Mouse (Mus musculus): ENCODE data around the gene Lep. TPM values are rescaled to one million over a fixed set of nuclear protein-coding genes. Genes with fewer than 3 reads are reported as not detected.

Lep gene
- polyA plus RNA-seq, 1 experiment from 2014 or later, result not detected

DNA sequence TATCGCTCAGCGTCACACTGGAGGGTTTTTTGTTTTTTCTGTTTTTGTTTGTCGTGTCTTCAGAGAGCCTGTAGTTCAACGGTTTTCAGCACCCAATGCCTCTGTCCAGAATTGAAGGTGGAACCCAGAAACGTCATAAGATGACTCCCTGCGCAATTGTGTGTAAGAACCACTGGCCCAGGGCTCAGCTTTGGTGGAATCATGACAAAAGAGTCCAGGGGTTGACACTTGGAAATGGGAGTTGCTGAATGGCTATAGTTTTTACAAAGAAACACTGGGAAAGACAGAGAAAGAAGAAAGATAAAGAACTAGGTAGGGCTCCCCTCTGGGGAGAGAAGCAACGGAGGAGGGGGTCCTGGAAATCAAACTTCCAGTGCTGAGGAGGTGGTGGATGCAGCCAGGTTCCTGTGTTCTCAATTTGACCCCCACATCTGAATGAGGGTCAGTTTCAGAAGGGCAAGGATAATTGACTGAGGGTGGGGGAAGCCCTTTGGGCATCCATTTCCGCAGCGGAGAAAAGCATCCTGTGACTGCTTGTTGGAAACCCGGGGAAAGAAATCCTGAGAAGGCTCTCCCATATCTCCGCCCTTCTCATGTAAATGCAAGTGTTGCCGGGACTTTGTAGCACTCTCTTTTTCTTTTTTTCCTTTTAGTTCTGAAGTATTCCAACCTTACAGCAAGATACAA, 34.1 kb upstream of the Lep start:
- Histone ChIP-seq H3K4me1 (peaks cover 8% of the 10 kb centered on the region; the same call in 1 of the 2 replicates), H3K9ac (no peak overlapping the region), H3K36me3 (no peaks in the 10 kb centered on the region), H3K27ac (replicated peaks) (no peak overlapping the region), H3K4me2 (replicated peaks) (no peak overlapping the region), H3K9me3 (replicated peaks) (no peaks in the 10 kb centered on the region), H3K27me3 (peaks cover 19% of the 10 kb centered on the region), H3K4me3 (replicated peaks) (no peak overlapping the region)
- 31% methylated on average over 12 of the region's 12 CpGs for WGBS
- ATAC-seq (ENCODE audit: insufficient number of reproducible peaks, low FRiP score, low TSS enrichment, low read depth), result no peak

DNA sequence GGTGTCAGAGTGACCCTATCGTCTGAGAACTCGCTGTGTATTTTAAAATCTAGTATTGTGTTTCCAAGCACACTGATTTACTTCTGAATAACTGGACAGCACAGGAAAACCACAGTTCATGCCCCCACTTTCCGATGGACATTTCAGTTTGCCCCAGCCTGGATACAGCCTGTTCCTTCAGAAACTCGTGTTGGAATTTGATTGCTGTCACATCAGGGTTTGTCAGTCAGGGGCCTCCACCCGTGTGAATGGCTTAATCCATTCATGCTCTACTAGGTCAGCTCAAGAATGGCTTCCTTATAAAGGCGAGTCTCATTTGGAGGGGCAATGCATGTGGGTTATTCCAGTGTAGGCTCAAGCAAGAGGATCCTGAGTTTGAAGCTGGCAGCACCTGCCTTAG, 33.3 kb upstream of the Lep start:
- Histone ChIP-seq H3K9ac (no peak overlapping the region), H3K27ac (replicated peaks) (no peak overlapping the region), H3K9me3 (replicated peaks) (no peaks in the 10 kb centered on the region), H3K4me1 (peaks cover 16% of the 10 kb centered on the region), H3K36me3 (no peaks in the 10 kb centered on the region), H3K4me2 (replicated peaks) (no peak overlapping the region), H3K4me3 (replicated peaks) (no peak overlapping the region), H3K27me3 (peaks cover 18% of the 10 kb centered on the region)
- 46% methylated on average over 6 of the region's 6 CpGs for WGBS
- ATAC-seq (ENCODE audit: insufficient number of reproducible peaks, low FRiP score, low TSS enrichment, low read depth), result no peak

DNA sequence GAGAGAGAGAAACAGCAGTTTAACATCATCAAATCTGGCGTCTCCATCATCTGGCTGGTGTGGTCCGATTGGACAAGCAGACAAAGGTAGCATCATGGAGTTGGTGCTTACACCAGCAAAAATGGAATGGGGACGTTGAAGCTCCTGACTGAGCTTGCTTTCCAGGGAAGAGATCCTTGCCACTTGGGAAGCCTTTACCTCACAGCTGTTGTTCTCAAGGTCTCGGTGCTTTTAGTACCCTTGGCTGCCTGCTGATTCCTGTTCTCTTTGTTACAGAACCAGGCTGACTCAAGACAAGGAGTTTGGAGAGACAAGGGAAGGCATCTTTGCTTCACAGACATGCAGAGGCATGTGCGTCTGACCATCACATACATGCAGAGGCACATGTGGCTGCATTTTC, 31.9 kb upstream of the Lep start:
- ATAC-seq (ENCODE audit: insufficient number of reproducible peaks, low FRiP score, low TSS enrichment, low read depth), result no peak
- Histone ChIP-seq H3K4me1 (peaks cover 16% of the 10 kb centered on the region), H3K9ac (no peak overlapping the region), H3K36me3 (no peaks in the 10 kb centered on the region), H3K27me3 (peaks cover 11% of the 10 kb centered on the region; the same call in 1 of the 2 replicates), H3K9me3 (replicated peaks) (no peaks in the 10 kb centered on the region), H3K27ac (replicated peaks) (no peak overlapping the region), H3K4me2 (replicated peaks) (no peak overlapping the region), H3K4me3 (replicated peaks) (no peak overlapping the region)
- 60% methylated on average over 5 of the region's 5 CpGs for WGBS

DNA sequence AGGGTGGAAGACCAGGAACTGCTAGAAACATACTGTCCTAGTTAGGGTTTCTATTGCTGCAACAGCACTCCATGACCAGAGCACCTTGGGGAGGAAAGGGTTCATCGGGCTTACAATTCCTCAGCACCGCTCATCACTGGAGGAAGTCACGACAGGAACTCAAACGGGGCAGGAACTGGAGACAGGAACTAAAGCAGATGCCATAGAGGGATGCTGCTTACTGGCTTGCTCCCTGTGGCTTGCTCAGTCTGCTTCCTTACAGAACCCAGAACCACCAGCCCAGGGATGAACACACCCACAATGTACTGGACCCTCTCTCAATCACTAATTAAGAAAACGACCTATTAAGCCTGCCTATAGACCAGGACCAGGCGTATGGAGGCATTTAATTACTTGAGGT, 30.5 kb upstream of the Lep start:
- 63% methylated on average over 6 of the region's 6 CpGs for WGBS

DNA sequence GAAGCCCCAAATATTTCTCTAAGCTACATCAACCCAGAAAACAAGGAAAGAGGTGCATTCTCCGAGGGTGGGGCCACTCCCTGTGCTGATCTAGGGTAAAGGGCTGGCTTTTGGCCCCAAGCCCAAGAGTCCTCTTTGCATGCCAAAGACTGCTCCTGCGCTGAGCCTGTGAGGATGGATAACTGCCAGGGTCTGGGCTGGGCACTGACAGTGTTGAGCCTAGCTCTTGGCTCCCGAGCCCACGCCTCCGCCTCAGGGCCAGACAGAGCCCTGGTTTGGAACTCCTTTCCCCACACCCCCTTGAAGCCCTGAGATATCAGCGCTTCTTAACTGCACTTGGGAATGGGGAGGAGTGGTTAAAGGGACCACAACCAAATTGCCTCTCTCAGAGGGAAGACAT, 28.8 kb upstream of the Lep start:
- Histone ChIP-seq H3K27ac (replicated peaks) (no peak overlapping the region), H3K27me3 (peaks cover 3% of the 10 kb centered on the region; the same call in 1 of the 2 replicates), H3K4me2 (replicated peaks) (no peak overlapping the region), H3K4me1 (peaks cover 8% of the 10 kb centered on the region), H3K36me3 (no peaks in the 10 kb centered on the region), H3K4me3 (replicated peaks) (no peak overlapping the region), H3K9ac (no peak overlapping the region), H3K9me3 (replicated peaks) (no peaks in the 10 kb centered on the region)
- 47% methylated on average over 6 of the region's 6 CpGs for WGBS
- no peak for ATAC-seq (ENCODE audit: insufficient number of reproducible peaks, low FRiP score, low TSS enrichment, low read depth)

More for the DNA sequence above, 30.5 kb upstream of the Lep start:
- H3K36me3 ChIP-seq, result no peaks in the 10 kb centered on the region
- peaks cover 8% of the 10 kb centered on the region for H3K4me1 ChIP-seq
- ATAC-seq (ENCODE audit: insufficient number of reproducible peaks, low FRiP score, low TSS enrichment, low read depth), result no peak
- no peak overlapping the region for H3K27ac ChIP-seq (replicated peaks)
- H3K4me3 ChIP-seq (replicated peaks), result no peak overlapping the region
- H3K9ac ChIP-seq, result no peak overlapping the region
- no peaks in the 10 kb centered on the region for H3K9me3 ChIP-seq (replicated peaks)
- H3K4me2 ChIP-seq (replicated peaks), result no peak overlapping the region
- peaks cover 11% of the 10 kb centered on the region; the same call in 1 of the 2 replicates for H3K27me3 ChIP-seq

DNA sequence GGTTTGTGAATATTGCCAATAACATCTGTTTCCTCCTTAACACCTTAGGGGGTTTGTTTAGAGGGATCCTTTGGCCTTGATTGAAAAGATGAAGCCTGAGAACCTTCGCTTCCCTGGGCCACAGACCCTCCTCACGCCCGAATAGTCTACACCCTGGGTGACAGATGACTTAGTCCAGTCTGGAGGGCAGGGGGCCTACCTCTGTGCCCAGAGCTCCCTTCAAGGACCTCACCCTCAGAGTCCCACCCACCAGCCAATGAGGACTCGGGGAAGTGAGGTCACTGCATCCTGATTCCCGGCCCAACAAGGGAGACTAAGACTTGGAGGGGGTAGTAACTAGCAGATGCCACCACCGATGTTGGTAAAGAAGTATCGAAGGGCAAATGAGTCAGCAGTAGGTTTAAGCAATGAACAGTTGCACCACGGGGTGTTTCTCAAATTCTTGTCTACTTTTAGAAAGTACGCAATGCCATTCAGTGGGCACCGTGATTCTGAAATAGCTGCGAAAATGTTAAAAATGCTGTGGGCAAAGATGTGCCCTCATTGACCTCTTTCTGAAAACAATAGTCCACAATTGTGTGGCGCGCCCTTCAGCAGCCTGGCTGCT, 28.2 kb upstream of the Lep start:
- H3K36me3 ChIP-seq, result no peaks in the 10 kb centered on the region
- WGBS, result 82% methylated on average over 13 of the region's 13 CpGs
- no peak overlapping the region for H3K4me3 ChIP-seq (replicated peaks)
- ATAC-seq (ENCODE audit: insufficient number of reproducible peaks, low FRiP score, low TSS enrichment, low read depth), result no peak
- 0 out of 2 replicates have a peak, but pooled peaks cover under 1% of the 10 kb centered on the region for H3K27me3 ChIP-seq
- no peaks in the 10 kb centered on the region for H3K9me3 ChIP-seq (replicated peaks)
- no peak overlapping the region for H3K27ac ChIP-seq (replicated peaks)
- peaks cover 8% of the 10 kb centered on the region for H3K4me1 ChIP-seq
- no peak overlapping the region for H3K9ac ChIP-seq
- no peak overlapping the region for H3K4me2 ChIP-seq (replicated peaks)

DNA sequence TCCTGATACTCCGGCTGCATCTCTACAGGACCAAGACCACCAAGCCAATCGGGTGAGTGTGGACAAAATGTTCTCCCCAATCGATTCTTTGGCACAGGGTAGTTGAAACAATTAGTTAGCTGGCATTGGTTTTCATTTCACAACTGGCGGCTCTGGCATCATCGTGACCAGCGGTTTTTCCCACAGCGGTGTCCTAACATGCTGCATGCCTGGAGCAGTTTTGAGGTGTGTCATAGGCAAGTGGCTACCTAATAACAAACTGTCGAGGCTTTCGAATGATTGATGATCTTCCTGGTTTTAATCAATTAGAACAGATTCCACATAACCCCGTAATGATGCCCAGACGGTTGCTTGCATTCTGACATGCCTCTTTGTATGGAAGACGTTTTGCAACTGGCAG, 27.6 kb upstream of the Lep start:
- Histone ChIP-seq H3K4me1 (peaks cover 8% of the 10 kb centered on the region), H3K9me3 (replicated peaks) (no peaks in the 10 kb centered on the region), H3K4me2 (replicated peaks) (no peak overlapping the region), H3K27ac (replicated peaks) (no peak overlapping the region), H3K36me3 (no peaks in the 10 kb centered on the region), H3K27me3 (no peaks in the 10 kb centered on the region), H3K9ac (no peak overlapping the region), H3K4me3 (replicated peaks) (no peak overlapping the region)
- 67% methylated on average over 12 of the region's 12 CpGs for WGBS
- ATAC-seq (ENCODE audit: insufficient number of reproducible peaks, low FRiP score, low TSS enrichment, low read depth), result no peak

DNA sequence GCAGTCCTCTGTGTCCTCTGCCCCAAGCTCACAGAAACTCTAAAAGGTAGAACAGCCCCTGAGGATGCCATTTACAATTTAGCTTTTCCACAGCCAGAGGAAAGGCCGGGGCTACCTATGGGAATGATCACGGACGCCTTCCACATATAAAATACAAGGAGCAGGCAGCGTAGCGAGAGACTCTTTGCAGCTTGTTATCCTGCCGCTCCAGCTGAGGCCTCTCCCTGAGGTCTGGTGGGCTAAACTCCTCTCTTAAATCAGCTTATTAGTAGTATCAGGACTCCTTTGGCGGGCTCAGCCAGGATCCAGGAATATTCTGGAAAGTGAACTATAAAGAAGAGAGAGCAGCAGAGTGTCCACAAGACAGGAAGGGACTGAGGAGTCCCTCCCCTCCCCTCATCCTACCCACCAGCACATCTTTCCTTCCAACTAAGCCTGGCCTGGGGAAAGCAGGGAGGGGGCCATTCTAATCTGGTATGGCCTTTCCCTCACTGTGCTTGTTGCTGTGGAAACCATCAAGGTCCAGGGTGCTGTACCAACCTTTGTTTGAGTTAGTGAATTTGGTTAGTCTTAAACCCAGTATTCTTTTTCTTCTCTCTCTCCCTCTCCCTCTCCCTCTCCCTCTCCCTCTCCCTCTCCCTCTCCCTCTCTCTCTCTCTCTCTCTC, 25.9 kb upstream of the Lep start:
- Histone ChIP-seq H3K9me3 (replicated peaks) (no peaks in the 10 kb centered on the region), H3K27me3 (no peaks in the 10 kb centered on the region), H3K4me3 (replicated peaks) (no peak overlapping the region), H3K27ac (replicated peaks) (no peak overlapping the region), H3K36me3 (no peaks in the 10 kb centered on the region), H3K4me2 (replicated peaks) (no peak overlapping the region), H3K4me1 (peaks cover 8% of the 10 kb centered on the region), H3K9ac (no peak overlapping the region)
- no peak for ATAC-seq (ENCODE audit: insufficient number of reproducible peaks, low FRiP score, low TSS enrichment, low read depth)
- 73% methylated on average over 7 of the region's 7 CpGs for WGBS

DNA sequence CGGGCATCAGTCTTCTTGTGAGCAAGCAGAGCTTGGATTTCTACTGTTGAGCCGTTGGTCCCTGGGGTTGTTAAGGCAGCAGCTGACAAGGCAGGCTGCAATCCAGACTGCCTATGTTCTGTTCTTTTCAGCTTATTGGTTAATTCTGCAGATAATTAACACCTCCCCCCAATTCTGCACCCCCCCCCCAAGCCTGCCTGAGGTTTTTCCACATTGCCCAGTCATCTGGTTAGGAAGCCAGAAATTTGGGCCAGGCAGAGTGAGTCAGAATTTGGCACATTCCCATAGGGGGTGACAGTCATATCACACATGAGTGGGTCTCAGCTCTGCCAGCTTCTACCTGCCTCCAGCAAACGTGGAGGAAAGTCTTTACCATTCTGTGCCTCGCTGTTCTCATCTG, 23.3 kb upstream of the Lep start:
- WGBS, result 42% methylated on average over 4 of the region's 4 CpGs
- H3K27me3 ChIP-seq, result no peaks in the 10 kb centered on the region
- no peak overlapping the region for H3K9ac ChIP-seq
- H3K4me1 ChIP-seq, result peaks cover under 1% of the 10 kb centered on the region; the same call in 1 of the 2 replicates
- H3K9me3 ChIP-seq (replicated peaks), result no peaks in the 10 kb centered on the region
- no peak overlapping the region for H3K27ac ChIP-seq (replicated peaks)
- H3K36me3 ChIP-seq, result no peaks in the 10 kb centered on the region
- no peak for ATAC-seq (ENCODE audit: insufficient number of reproducible peaks, low FRiP score, low TSS enrichment, low read depth)
- no peak overlapping the region for H3K4me2 ChIP-seq (replicated peaks)
- no peak overlapping the region for H3K4me3 ChIP-seq (replicated peaks)

DNA sequence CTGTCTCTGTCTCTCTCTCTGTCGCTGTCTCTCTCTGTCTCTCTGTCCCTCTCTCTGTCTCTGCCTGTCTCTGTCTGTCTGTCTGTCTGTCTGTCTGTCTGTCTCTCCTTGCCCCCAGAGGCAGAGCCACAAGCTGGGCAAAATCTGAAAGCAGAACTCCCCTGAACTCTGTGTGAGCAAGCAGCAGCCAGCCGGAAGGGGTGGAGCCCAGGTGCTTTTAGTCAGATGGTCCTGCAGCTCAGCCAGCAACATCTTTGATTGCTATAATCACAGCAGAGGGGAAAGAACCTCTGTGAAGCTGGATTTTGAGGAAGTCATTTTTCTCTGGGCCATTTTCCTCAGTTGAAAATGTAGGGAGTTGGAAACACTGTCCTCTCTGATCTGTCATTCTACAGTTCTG, 19.8 kb upstream of the Lep start:
- WGBS, result 71% methylated on average over 2 of the region's 2 CpGs
- Histone ChIP-seq H3K4me3 (replicated peaks) (no peak overlapping the region), H3K4me2 (replicated peaks) (no peak overlapping the region), H3K9ac (no peak overlapping the region), H3K36me3 (no peaks in the 10 kb centered on the region), H3K4me1 (0 out of 2 replicates have a peak, but pooled peaks cover 4% of the 10 kb centered on the region), H3K9me3 (replicated peaks) (no peaks in the 10 kb centered on the region), H3K27me3 (no peaks in the 10 kb centered on the region), H3K27ac (replicated peaks) (no peak overlapping the region)
- no peak for ATAC-seq (ENCODE audit: insufficient number of reproducible peaks, low FRiP score, low TSS enrichment, low read depth)

DNA sequence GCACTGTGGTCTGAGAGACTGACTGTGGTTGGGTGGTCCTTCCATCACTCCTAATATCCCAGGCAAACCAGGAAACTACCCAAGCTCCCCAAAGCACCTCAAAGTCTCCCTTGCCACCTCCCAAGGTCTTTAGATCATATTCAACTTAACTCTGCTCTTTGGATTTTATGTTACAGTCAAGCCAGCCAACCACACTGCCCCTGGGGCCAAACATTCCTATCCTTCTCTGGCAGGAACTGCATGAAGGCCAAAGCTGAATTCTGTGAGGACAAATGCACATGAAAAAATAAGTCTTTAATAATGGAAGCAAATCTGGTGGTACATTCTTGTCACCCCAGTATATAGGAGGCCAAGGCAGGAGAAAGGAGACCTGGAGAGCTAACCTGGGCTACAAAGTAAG, 16.0 kb upstream of the Lep start:
- Histone ChIP-seq H3K4me1 (0 out of 2 replicates have a peak, but pooled peaks cover 4% of the 10 kb centered on the region), H3K9ac (no peak overlapping the region), H3K27me3 (no peaks in the 10 kb centered on the region), H3K4me3 (replicated peaks) (no peak overlapping the region), H3K36me3 (no peaks in the 10 kb centered on the region), H3K4me2 (replicated peaks) (no peak overlapping the region), H3K27ac (replicated peaks) (no peak overlapping the region), H3K9me3 (replicated peaks) (no peaks in the 10 kb centered on the region)
- no peak for ATAC-seq (ENCODE audit: insufficient number of reproducible peaks, low FRiP score, low TSS enrichment, low read depth)
